14 mouse cellular contexts compared by ENCODE assay signal in the genomic region with DNA sequence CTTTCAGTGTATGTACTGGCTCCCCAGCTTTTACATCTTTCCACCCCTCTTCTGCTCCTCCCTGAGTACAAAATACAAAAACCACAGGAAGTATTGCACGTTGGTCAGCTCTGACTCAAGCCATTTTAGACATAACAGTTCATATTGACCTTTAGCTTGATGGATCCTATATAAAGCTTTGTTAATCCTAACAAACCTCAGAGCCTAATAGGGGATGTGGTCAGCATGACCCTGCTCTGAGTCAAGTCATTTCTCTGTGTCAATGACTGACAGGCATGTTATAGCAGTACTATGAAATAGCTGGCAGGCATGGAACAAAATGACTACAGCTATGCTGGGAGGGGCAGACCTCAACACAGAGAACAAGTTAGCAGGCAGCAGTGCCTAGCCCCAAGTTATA.
"Had no signal": no experiment of that assay in that cellular context is flagged by ENCODE, and none has a peak within 500 bp of the region (broad histone marks: within the 10 kb centered on the region; RNA-seq: fewer than 3 reads in every experiment).

No protein-coding gene starts in this region.

- ATAC-seq: midbrain, embryonic 16.5 days had no signal

- DNase-seq: lung, adult 18-20 months; lung, embryonic 14.5 days; lung, postnatal 10 days; lung, postnatal 4 days; midbrain, embryonic 14.5 days; retina, postnatal 1 day; right cerebral cortex, adult 18-20 months; right cerebral cortex, postnatal 25 days; right cerebral cortex, postnatal 4 days; spleen, adult 18-20 months; thymus, adult 18-20 months; thymus, postnatal 14 days; thymus, postnatal 36 days had no signal
